Mouse (Mus musculus) lung, embryonic 16.5 days (tissue): Measurements from ENCODE around the gene Slc29a1. TPM values are rescaled to one million over a fixed set of nuclear protein-coding genes. Genes with fewer than 3 reads are reported as not detected.
A peak's percentile ranks its signal among the peaks of the same experiment; 100 is the strongest.

ENCODE experiments used
- ATAC-seq: fragments of 200-750 bp; cut with Nextera tagmentation; 2 replicates; pipeline ENCODE4 v1.8.0; 2017; ENCODE audit warnings: low read depth, mild to moderate bottlenecking, moderate library complexity
- H3K27ac ChIP-seq: fragments of 300-500 bp; sonication (generic); 2 replicates; pipeline ENCODE4 v1.5.1; 2014; ENCODE audit warnings: mild to moderate bottlenecking, control low read depth, low read length
- H3K27me3 ChIP-seq: fragments of 300-500 bp; sonication (generic); 2 replicates; pipeline ENCODE4 v1.6.1; 2014; ENCODE audit warnings: low read depth, low read length, mixed read lengths; ENCODE audit not compliant: control insufficient read depth, insufficient read depth
- H3K36me3 ChIP-seq: fragments of 300-500 bp; sonication (generic); 2 replicates; pipeline ENCODE4 v1.6.1; 2014; ENCODE audit warnings: low read length; ENCODE audit not compliant: control insufficient read depth, insufficient read depth
- H3K4me1 ChIP-seq: fragments of 300-500 bp; sonication (generic); replicated peaks from 2 replicates; pipeline ENCODE4 v1.6.1; 2014; ENCODE audit warnings: low read length, mixed read lengths; ENCODE audit not compliant: control insufficient read depth, insufficient read depth
- H3K4me2 ChIP-seq: fragments of 300-500 bp; sonication (generic); 2 replicates; pipeline ENCODE4 v1.6.1; 2014; ENCODE audit warnings: low read depth, low read length, control low read depth
- H3K4me3 ChIP-seq: fragments of 300-500 bp; sonication (generic); 2 replicates; pipeline ENCODE4 v1.5.1; 2014; ENCODE audit warnings: mild to moderate bottlenecking, low read length, control low read depth
- H3K9ac ChIP-seq: fragments of 300-500 bp; sonication (generic); 2 replicates; pipeline ENCODE4 v1.6.1; 2014; ENCODE audit warnings: low read length, control low read depth
- H3K9me3 ChIP-seq: fragments of 300-500 bp; sonication (generic); 2 replicates; pipeline ENCODE4 v1.6.1; 2016; ENCODE audit warnings: low read length; ENCODE audit not compliant: control insufficient read depth
- WGBS: fragments of 180-500 bp; shearing (Covaris S2); extraction: QIAGEN DNeasy Blood & Tissue Kit; methylation state at CpG from one replicate; pipeline ENCODE4 v1.1.7; 2014; 5-methylcytosine and 5-hydroxymethylcytosine counted together
- polyA plus RNA-seq: library from polyadenylated mRNA; unstranded; fragments of >200 nt; fragmentation: Nextera tagmentation; extraction: Ambion mirVana; gene quantifications from 2 replicates; pipeline ENCODE4 v1.2.1, GENCODE M21; 2015

Gene Slc29a1
- polyA plus RNA-seq, 1 experiment from 2014 or later, result 100 TPM

GRCm38 (mm10) chr17:45601325-45601724 is 1.9 kb upstream of the Slc29a1 start:
- Histone ChIP-seq H3K4me3 (0 out of 2 replicates have a peak overlapping the region, but pooled peaks have one; percentile 9), H3K9ac (peak overlapping the region; percentile 21), H3K4me1 (peaks cover 20% of the 10 kb centered on the region), H3K27ac (no peak overlapping the region), H3K4me2 (peak overlapping the region; percentile 29), H3K36me3 (no peaks in the 10 kb centered on the region), H3K27me3 (0 out of 2 replicates have a peak, but pooled peaks cover 2% of the 10 kb centered on the region), H3K9me3 (no peaks in the 10 kb centered on the region)
- 18% methylated on average over 22 of the region's 22 CpGs for WGBS
- no peak for ATAC-seq

GRCm38 (mm10) chr17:45600267-45600666 is 861 bp upstream of the Slc29a1 start:
- no peak for ATAC-seq
- 72% methylated on average over 8 of the region's 8 CpGs for WGBS
- H3K36me3 ChIP-seq, result no peaks in the 10 kb centered on the region
- H3K4me3 ChIP-seq, result no peak overlapping the region
- 0 out of 2 replicates have a peak, but pooled peaks cover 2% of the 10 kb centered on the region for H3K27me3 ChIP-seq
- no peaks in the 10 kb centered on the region for H3K9me3 ChIP-seq
- H3K4me2 ChIP-seq, result no peak overlapping the region
- H3K9ac ChIP-seq, result no peak overlapping the region
- no peak overlapping the region for H3K27ac ChIP-seq
- peaks cover 28% of the 10 kb centered on the region for H3K4me1 ChIP-seq

DNA sequence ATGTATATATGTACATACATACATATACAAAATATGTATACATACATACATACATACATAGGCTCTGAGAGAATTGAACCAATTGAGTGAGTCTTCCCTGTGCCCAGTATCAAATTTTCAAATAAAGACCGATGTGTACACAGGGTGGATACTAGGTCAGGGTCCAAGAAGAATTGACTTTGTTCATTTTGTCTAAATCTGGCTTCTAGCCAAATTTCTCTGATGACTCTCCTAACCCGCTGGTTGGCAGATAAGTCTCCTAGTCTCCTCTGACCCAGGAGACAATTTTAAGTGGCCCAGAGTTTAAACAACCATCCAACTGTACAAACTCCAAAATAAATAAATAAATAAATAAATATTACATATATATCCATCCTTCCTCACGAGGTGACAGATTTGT is 515 bp downstream of the Slc29a1 start:
- Histone ChIP-seq H3K27me3 (0 out of 2 replicates have a peak, but pooled peaks cover 2% of the 10 kb centered on the region), H3K27ac (no peak overlapping the region), H3K36me3 (no peaks in the 10 kb centered on the region), H3K4me3 (peak overlapping the region; percentile 44), H3K4me2 (peak overlapping the region; percentile 71), H3K4me1 (peaks cover 37% of the 10 kb centered on the region), H3K9ac (peak overlapping the region; percentile 61; the same call in 1 of the 2 replicates), H3K9me3 (no peaks in the 10 kb centered on the region)
- ATAC-seq, result no peak
- 29% methylated on average over 3 of the region's 3 CpGs for WGBS

- no peaks in the 10 kb centered on the region for H3K9me3 ChIP-seq
- H3K4me1 ChIP-seq, result peaks cover 39% of the 10 kb centered on the region
- H3K4me3 ChIP-seq, result no peak overlapping the region
- WGBS, result 89% methylated on average over 2 of the region's 2 CpGs
- H3K36me3 ChIP-seq, result no peaks in the 10 kb centered on the region
- 0 out of 2 replicates have a peak, but pooled peaks cover 2% of the 10 kb centered on the region for H3K27me3 ChIP-seq
- no peak overlapping the region for H3K4me2 ChIP-seq
- no peak overlapping the region for H3K9ac ChIP-seq
- no peak overlapping the region for H3K27ac ChIP-seq
- ATAC-seq, result no peak
These were observed 1.0 kb downstream of the Slc29a1 start for GRCm38 (mm10) chr17:45598376-45598775.

GRCm38 (mm10) chr17:45597787-45598186 is 1.6 kb downstream of the Slc29a1 start:
- Histone ChIP-seq H3K4me1 (peaks cover 45% of the 10 kb centered on the region), H3K36me3 (no peaks in the 10 kb centered on the region), H3K27me3 (0 out of 2 replicates have a peak, but pooled peaks cover 2% of the 10 kb centered on the region), H3K4me3 (no peak overlapping the region), H3K4me2 (no peak overlapping the region), H3K27ac (no peak overlapping the region), H3K9me3 (no peaks in the 10 kb centered on the region), H3K9ac (no peak overlapping the region)
- WGBS, result 27% methylated on average over 3 of the region's 3 CpGs
- peak; percentile 27; the same call in 1 of the 2 replicates for ATAC-seq

- Histone ChIP-seq H3K9ac (no peak overlapping the region), H3K27ac (peak overlapping the region; percentile 15; the same call in 1 of the 2 replicates), H3K4me2 (no peak overlapping the region), H3K9me3 (no peaks in the 10 kb centered on the region), H3K4me3 (no peak overlapping the region), H3K36me3 (no peaks in the 10 kb centered on the region), H3K27me3 (no peaks in the 10 kb centered on the region), H3K4me1 (peaks cover 53% of the 10 kb centered on the region)
- ATAC-seq, result peak; percentile 44
- WGBS, result 36% methylated on average over 11 of the region's 11 CpGs
These were observed 2.6 kb downstream of the Slc29a1 start for GRCm38 (mm10) chr17:45596631-45597396.

DNA sequence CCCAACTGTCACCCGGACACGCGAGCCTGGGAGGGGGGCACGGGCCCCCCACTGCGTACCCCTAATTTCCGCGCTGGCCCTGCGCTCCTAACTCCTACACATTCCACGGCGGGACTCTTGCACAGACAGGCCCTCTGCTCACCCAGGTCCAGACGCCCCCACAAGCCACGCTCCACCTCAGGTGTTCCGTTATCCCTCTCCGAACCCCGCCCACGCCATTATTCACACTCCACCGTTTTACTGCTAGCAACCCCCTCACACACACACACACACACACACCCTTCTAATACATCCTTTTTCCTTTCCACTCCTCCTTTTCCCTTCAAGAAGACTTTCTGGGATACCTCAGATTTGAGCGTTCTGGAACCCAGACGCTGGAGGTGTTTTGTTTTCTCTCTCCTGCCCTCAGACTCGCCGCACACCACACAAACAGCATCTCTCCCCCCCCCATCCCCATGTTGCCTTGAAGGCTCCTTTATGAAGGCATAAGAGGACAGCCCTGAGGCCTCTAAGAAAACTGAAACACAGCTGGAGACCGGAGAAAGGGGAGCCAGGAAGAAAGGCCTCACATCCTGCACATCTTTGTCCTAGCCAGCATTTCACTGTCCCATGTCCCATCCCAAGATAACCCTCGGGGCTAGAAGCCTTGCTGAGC is 3.5 kb downstream of the Slc29a1 start:
- Histone ChIP-seq H3K9ac (peak overlapping the region; percentile 85), H3K27ac (peak overlapping the region; percentile 15; the same call in 1 of the 2 replicates), H3K4me3 (peak overlapping the region; percentile 73), H3K9me3 (no peaks in the 10 kb centered on the region), H3K27me3 (no peaks in the 10 kb centered on the region), H3K4me2 (peak overlapping the region; percentile 99), H3K36me3 (no peaks in the 10 kb centered on the region), H3K4me1 (peaks cover 55% of the 10 kb centered on the region)
- 11% methylated on average over 23 of the region's 23 CpGs for WGBS
- peak; percentile 16 for ATAC-seq

DNA sequence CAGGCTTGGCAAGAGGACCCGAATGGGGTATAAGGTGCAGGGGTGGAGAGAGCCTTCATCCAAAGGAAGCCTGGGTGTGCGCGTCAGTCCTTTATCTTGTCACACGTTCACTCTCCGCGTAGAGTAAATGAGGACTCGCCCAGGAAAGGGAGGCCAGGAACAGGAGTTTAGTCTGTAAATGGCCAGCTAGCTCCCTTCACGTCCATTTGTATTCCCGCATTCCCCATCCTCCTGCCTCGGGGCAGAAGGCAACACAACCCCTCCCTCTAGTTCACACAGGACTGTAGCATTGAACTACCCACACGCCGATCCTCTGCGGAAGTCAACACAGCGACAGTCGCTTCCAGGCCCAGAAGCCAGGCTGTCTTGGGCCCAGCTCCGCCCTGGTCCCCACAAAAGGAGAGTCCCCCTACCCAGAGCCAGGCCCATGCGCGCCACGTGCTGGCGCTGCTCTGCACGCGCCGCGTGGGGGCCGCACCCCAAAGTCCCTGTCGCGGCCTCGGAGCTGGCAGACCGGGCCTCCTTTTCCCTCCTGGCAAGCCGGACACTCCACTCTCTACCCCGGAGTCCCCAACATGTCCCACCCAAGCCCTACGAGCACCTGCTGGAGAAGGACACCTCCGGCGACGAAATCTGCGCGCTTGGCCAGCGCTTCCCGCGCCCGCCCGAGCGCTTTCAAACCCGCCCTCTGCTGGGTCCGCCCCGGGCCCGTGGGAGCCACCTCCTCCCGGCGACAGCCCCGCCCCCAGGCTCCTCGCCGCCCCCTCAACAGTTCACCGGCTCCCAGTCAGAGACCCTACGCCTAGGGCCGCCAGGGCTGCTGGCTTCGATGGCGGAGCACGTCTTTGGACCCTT is 4.3 kb downstream of the Slc29a1 start:
- H3K9ac ChIP-seq, result peak overlapping the region; percentile 85
- H3K9me3 ChIP-seq, result no peaks in the 10 kb centered on the region
- no peaks in the 10 kb centered on the region for H3K27me3 ChIP-seq
- peak overlapping the region; percentile 99 for H3K4me2 ChIP-seq
- H3K4me1 ChIP-seq, result peaks cover 56% of the 10 kb centered on the region
- ATAC-seq, result peak; percentile 80
- H3K27ac ChIP-seq, result no peak overlapping the region; the same call in 1 of the 2 replicates
- WGBS, result under 1% methylated on average over 57 of the region's 58 CpGs
- H3K36me3 ChIP-seq, result no peaks in the 10 kb centered on the region
- H3K4me3 ChIP-seq, result peak overlapping the region; percentile 73
